In genomic region chr8:94837662-94838574, GRCm38 (mm10) we compare ENCODE assay signal across 8 mouse cellular contexts. TPM values are rescaled to one million over a fixed set of nuclear protein-coding genes. Genes with fewer than 3 reads are reported as not detected.
DNase-seq lines count a peak whose midpoint lies in the region; ATAC-seq and TF ChIP-seq lines count a peak whose summit lies in the region.

Gene Coq9, plus strand, starts transcription at chr8:94838321.
Gene Ciapin1, minus strand, starts transcription at chr8:94838358.

- in situ Hi-C loops in Patski (cut with MboI; ENCODE audit: low pct_unique_long_range_greater_than_20kb): no loop called here

- peak; percentile 50 for DNase-seq in Patski (ENCODE audit: low read depth, low spot score)
- DNase-seq in cerebellum, postnatal 14 days: peak; percentile 94 to 96
- DNase-seq in frontal cortex, postnatal 25 days (ENCODE audit: low spot score in 2 of 2): peak; percentile 86 to 91
- peak; percentile 97 for DNase-seq in hindbrain, embryonic 14.5 days (ENCODE audit: low spot score)
- peak; percentile 90 to 94 for DNase-seq in layer of hippocampus, postnatal 36 days
- peak; percentile 98 for DNase-seq in lung, postnatal 36 days
- peak; percentile 98 for DNase-seq in retina, postnatal 1 day
- DNase-seq in urinary bladder, adult 18-20 months (ENCODE audit: low spot score in 2 of 2): peak; percentile 90 to 92

- H3K27ac ChIP-seq in hindbrain, embryonic 14.5 days: peak within 1 kb of the TSS; percentile 93

- peaks cover 18% of the 10 kb centered on the region for H3K4me1 ChIP-seq in hindbrain, embryonic 14.5 days (replicated peaks; ENCODE audit: control insufficient read depth, insufficient read depth, low read length)

- CTCF ChIA-PET in Patski (lab: Charles Lee): interaction anchor here (0.5 to 1.3 kb wide), 4 partner anchors 10 to 135 kb away, joined by 3 to 4 read pairs (median 4); no protein-coding TSS in a partner anchor

- H3K36me3 ChIP-seq in hindbrain, embryonic 14.5 days (replicated peaks; ENCODE audit: control insufficient read depth, insufficient read depth): 0 out of 2 replicates have a peak, but pooled peaks cover 2% of the 10 kb centered on the region

- peak within 1 kb of the TSS; percentile 92 for H3K9ac ChIP-seq in hindbrain, embryonic 14.5 days

- TF ChIP-seq CTCF in Patski (IDR thresholded peaks at IDR 0.05): no peak

- POLR2A ChIA-PET in Patski (lab: Charles Lee): interaction anchor here (0.6 to 1.2 kb wide), 2 partner anchors 18 to 28 kb away, joined by 3 read pairs; no protein-coding TSS in a partner anchor

- under 1% methylated on average over 81 of the region's 82 CpGs for WGBS in hindbrain, embryonic 14.5 days

- peak; percentile 88 for ATAC-seq in Patski
- peak; percentile 99 for ATAC-seq in hindbrain, embryonic 14.5 days (ENCODE audit: low FRiP score)

- no peaks in the 10 kb centered on the region for H3K9me3 ChIP-seq in hindbrain, embryonic 14.5 days (ENCODE audit: control insufficient read depth, low read length)

- no peaks in the 10 kb centered on the region for H3K27me3 ChIP-seq in Patski
- no peaks in the 10 kb centered on the region for H3K27me3 ChIP-seq in hindbrain, embryonic 14.5 days (ENCODE audit: control insufficient read depth, insufficient read depth, low read length)

- peak within 1 kb of the TSS; percentile 99 for H3K4me3 ChIP-seq in hindbrain, embryonic 14.5 days (replicated peaks; ENCODE audit: low read length)

- H3K4me2 ChIP-seq in hindbrain, embryonic 14.5 days (replicated peaks): peak within 1 kb of the TSS; percentile 84

RNA-seq across cellular contexts. Expression of gene Coq9, which starts in this region (rescaled TPM):
- polyA plus RNA-seq in Patski (2021): 114 TPM
- 59.1 and 59.8 TPM in 2 replicates for polyA plus RNA-seq in hindbrain, embryonic 14.5 days (2014; fragmentation: Nextera tagmentation; extraction: Ambion mirVana)
- total RNA-seq in layer of hippocampus, postnatal 36 days (2021): 10 to 100 TPM; 84.8 to 86.5 TPM

RNA-seq across cellular contexts. Expression of gene Ciapin1, which starts in this region (rescaled TPM):
- 128 TPM for polyA plus RNA-seq in Patski (2021)
- polyA plus RNA-seq in hindbrain, embryonic 14.5 days (2014; fragmentation: Nextera tagmentation; extraction: Ambion mirVana): 151 and 171 TPM in 2 replicates
- total RNA-seq in layer of hippocampus, postnatal 36 days (2021): 10 to 100 TPM; 71.9 to 73.9 TPM

Comparison
In these comparisons a context has a peak if more than half of its experiments do, and no peak if none do; other contexts are left out.
1. Peak in every context shown above with its lines: DNase-seq, ATAC-seq, H3K4me3 ChIP-seq and H3K27ac ChIP-seq.